Mouse (Mus musculus): ENCODE data around the gene Lclat1. TPM values are rescaled to one million over a fixed set of nuclear protein-coding genes. Genes with fewer than 3 reads are reported as not detected.
A peak's percentile ranks its signal among the peaks of the same experiment; 100 is the strongest.

Lclat1 gene
- polyA plus RNA-seq, 1 experiment from 2014 or later, result 22.5 TPM

GRCm38 (mm10) chr17:73195074-73195723, 87.4 kb downstream of the Lclat1 start:
- ChIA-PET POLR2A (no interaction called here), CTCF (interaction anchor here (0.9 to 1.5 kb wide), 2 partner anchors 12 to 96 kb away, joined by 3 read pairs; no protein-coding TSS in a partner anchor)
- no peak for TF ChIP-seq CTCF (IDR thresholded peaks at IDR 0.05)
- ATAC-seq, result no peak
- no peak for DNase-seq (ENCODE audit: low read depth, low spot score)
- H3K27me3 ChIP-seq, result no peaks in the 10 kb centered on the region
- in situ Hi-C loops (cut with MboI; ENCODE audit: low pct_unique_long_range_greater_than_20kb), result loop anchor here (5.0 to 10.0 kb wide), 2 partner anchors 303 to 340 kb away; no protein-coding TSS in a partner anchor

- in situ Hi-C loops (cut with MboI; ENCODE audit: low pct_unique_long_range_greater_than_20kb), result loop anchor here (5.0 to 10.0 kb wide), 2 partner anchors 304 to 341 kb away; no protein-coding TSS in a partner anchor
- ChIA-PET POLR2A (no interaction called here), CTCF (interaction anchor here (1.5 kb wide), 1 partner anchor 11 kb away, joined by 3 read pairs; no protein-coding TSS in a partner anchor)
- no peak for DNase-seq (ENCODE audit: low read depth, low spot score)
- TF ChIP-seq CTCF (IDR thresholded peaks at IDR 0.05), result peak; percentile 69
- H3K27me3 ChIP-seq, result no peaks in the 10 kb centered on the region
- no peak for ATAC-seq
Measured at GRCm38 (mm10) chr17:73196139-73196538, 88.4 kb downstream of the Lclat1 start.

- ChIA-PET POLR2A (interaction anchor here (0.6 kb wide), 1 partner anchor 70 kb away, joined by 3 read pairs; no protein-coding TSS in a partner anchor), CTCF (no interaction called here)
- no peaks in the 10 kb centered on the region for H3K27me3 ChIP-seq
- ATAC-seq (no peak), DNase-seq (ENCODE audit: low read depth, low spot score) (no peak)
- TF ChIP-seq CTCF (IDR thresholded peaks at IDR 0.05), result no peak
- in situ Hi-C loops (cut with MboI; ENCODE audit: low pct_unique_long_range_greater_than_20kb), result loop anchor here (5.0 to 10.0 kb wide), 2 partner anchors 305 to 343 kb away; no protein-coding TSS in a partner anchor
Measured at GRCm38 (mm10) chr17:73197724-73198123, 89.9 kb downstream of the Lclat1 start.

- no peak for ATAC-seq
- no peaks in the 10 kb centered on the region for H3K27me3 ChIP-seq
- CTCF ChIA-PET, result no interaction called here
- POLR2A ChIA-PET, result no interaction called here
- in situ Hi-C loops (cut with MboI; ENCODE audit: low pct_unique_long_range_greater_than_20kb), result loop anchor here (5.0 to 10.0 kb wide), 2 partner anchors 307 to 345 kb away; no protein-coding TSS in a partner anchor
- no peak for TF ChIP-seq CTCF (IDR thresholded peaks at IDR 0.05)
- no peak for DNase-seq (ENCODE audit: low read depth, low spot score)
Measured at GRCm38 (mm10) chr17:73199387-73199786, 91.6 kb downstream of the Lclat1 start.

GRCm38 (mm10) chr17:73200380-73200779, 92.6 kb downstream of the Lclat1 start:
- in situ Hi-C loops (cut with MboI; ENCODE audit: low pct_unique_long_range_greater_than_20kb), result no loop called here
- ChIA-PET POLR2A (no interaction called here), CTCF (no interaction called here)
- ATAC-seq, result no peak
- TF ChIP-seq CTCF (IDR thresholded peaks at IDR 0.05), result no peak
- H3K27me3 ChIP-seq, result no peaks in the 10 kb centered on the region
- DNase-seq (ENCODE audit: low read depth, low spot score), result no peak

GRCm38 (mm10) chr17:73203642-73204332, 96.0 kb downstream of the Lclat1 start:
- in situ Hi-C loops (cut with MboI; ENCODE audit: low pct_unique_long_range_greater_than_20kb), result no loop called here
- ATAC-seq (no peak), DNase-seq (ENCODE audit: low read depth, low spot score) (no peak)
- H3K27me3 ChIP-seq, result no peaks in the 10 kb centered on the region
- CTCF ChIA-PET, result interaction anchor here (1.0 kb wide), 1 partner anchor 9 kb away, joined by 3 read pairs; no protein-coding TSS in a partner anchor
- TF ChIP-seq CTCF (IDR thresholded peaks at IDR 0.05), result no peak
- POLR2A ChIA-PET, result no interaction called here

GRCm38 (mm10) chr17:73210960-73211531, 103.3 kb downstream of the Lclat1 start:
- no peaks in the 10 kb centered on the region for H3K27me3 ChIP-seq
- ChIA-PET CTCF (no interaction called here), POLR2A (interaction anchor here (0.7 kb wide), 1 partner anchor 57 kb away, joined by 6 read pairs; no protein-coding TSS in a partner anchor)
- ATAC-seq (no peak), DNase-seq (ENCODE audit: low read depth, low spot score) (no peak)
- TF ChIP-seq CTCF (IDR thresholded peaks at IDR 0.05), result no peak
- in situ Hi-C loops (cut with MboI; ENCODE audit: low pct_unique_long_range_greater_than_20kb), result no loop called here

- TF ChIP-seq CTCF (IDR thresholded peaks at IDR 0.05), result no peak
- no peak for DNase-seq (ENCODE audit: low read depth, low spot score)
- in situ Hi-C loops (cut with MboI; ENCODE audit: low pct_unique_long_range_greater_than_20kb), result no loop called here
- ATAC-seq, result no peak
- CTCF ChIA-PET, result interaction anchor here (1.1 to 1.4 kb wide), 2 partner anchors 10 to 34 kb away, joined by 3 read pairs; no protein-coding TSS in a partner anchor
- POLR2A ChIA-PET, result no interaction called here
- no peaks in the 10 kb centered on the region for H3K27me3 ChIP-seq
Measured at GRCm38 (mm10) chr17:73212754-73213153, 105.0 kb downstream of the Lclat1 start.

- ATAC-seq, result no peak
- POLR2A ChIA-PET, result no interaction called here
- CTCF ChIA-PET, result interaction anchor here (1.1 to 1.4 kb wide), 2 partner anchors 10 to 33 kb away, joined by 3 read pairs; no protein-coding TSS in a partner anchor
- DNase-seq (ENCODE audit: low read depth, low spot score), result no peak
- H3K27me3 ChIP-seq, result no peaks in the 10 kb centered on the region
- no peak for TF ChIP-seq CTCF (IDR thresholded peaks at IDR 0.05)
- in situ Hi-C loops (cut with MboI; ENCODE audit: low pct_unique_long_range_greater_than_20kb), result no loop called here
Measured at GRCm38 (mm10) chr17:73213187-73213586, 105.4 kb downstream of the Lclat1 start.

- no peak for DNase-seq (ENCODE audit: low read depth, low spot score)
- CTCF ChIA-PET, result interaction anchor here (0.7 to 1.4 kb wide), 3 partner anchors 33 to 87 kb away, joined by 3 read pairs; no protein-coding TSS in a partner anchor
- no peaks in the 10 kb centered on the region for H3K27me3 ChIP-seq
- no peak for TF ChIP-seq CTCF (IDR thresholded peaks at IDR 0.05)
- in situ Hi-C loops (cut with MboI; ENCODE audit: low pct_unique_long_range_greater_than_20kb), result no loop called here
- POLR2A ChIA-PET, result no interaction called here
- ATAC-seq, result no peak
Measured at GRCm38 (mm10) chr17:73213677-73214076, 105.9 kb downstream of the Lclat1 start.

Measured in Patski (cell line).